In the genomic region with DNA sequence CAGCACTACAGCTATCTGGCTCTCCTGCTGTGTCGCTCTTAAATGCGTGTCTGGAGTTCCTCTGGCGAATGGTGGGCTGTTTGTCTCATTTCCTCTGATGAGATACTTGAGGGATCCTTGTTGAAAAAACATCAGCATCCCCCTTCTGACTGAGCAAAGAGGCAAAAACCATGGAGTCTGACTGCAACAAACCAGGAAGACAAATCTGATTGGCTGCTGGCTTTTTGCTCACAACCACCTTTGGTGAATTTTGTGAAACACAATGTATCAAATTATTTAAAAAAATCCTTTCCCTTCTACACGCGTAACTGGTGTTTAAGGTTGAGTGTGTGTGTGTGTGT, we compare ENCODE assay signal across 8 mouse cellular contexts. TPM values are rescaled to one million over a fixed set of nuclear protein-coding genes. Genes with fewer than 3 reads are reported as not detected.
DNase-seq lines count a peak whose midpoint lies in the region; ATAC-seq and TF ChIP-seq lines count a peak whose summit lies in the region.

No protein-coding gene starts in this region.

- peak overlapping the region; percentile 92 for H3K4me3 ChIP-seq in cerebellum, adult 2 months (replicated peaks; ENCODE audit: insufficient read depth, low read depth, low read length)
- H3K4me3 ChIP-seq in forebrain, embryonic 12.5 days (replicated peaks): peak overlapping the region; percentile 58
- peak overlapping the region; percentile 64 for H3K4me3 ChIP-seq in liver, embryonic 15.5 days (replicated peaks)

- TF ChIP-seq POLR2A in cerebellum, adult 2 months (IDR thresholded peaks at IDR 0.05; ENCODE audit: borderline replicate concordance, insufficient read depth, low read length): no peak

- peak overlapping the region; percentile 69 for H3K9ac ChIP-seq in forebrain, embryonic 12.5 days
- peak overlapping the region; percentile 54; the same call in 1 of the 2 replicates for H3K9ac ChIP-seq in liver, embryonic 15.5 days

- H3K36me3 ChIP-seq in forebrain, embryonic 12.5 days (replicated peaks): no peaks in the 10 kb centered on the region
- no peaks in the 10 kb centered on the region for H3K36me3 ChIP-seq in liver, embryonic 15.5 days (replicated peaks)

- 7% methylated on average over 5 of the region's 5 CpGs for WGBS in cerebellum, adult 2 months
- WGBS in forebrain, embryonic 12.5 days: 8% methylated on average over 5 of the region's 5 CpGs
- WGBS in liver, embryonic 15.5 days (ENCODE audit: insufficient replicate concordance): 3% methylated on average over 5 of the region's 5 CpGs

- peak overlapping the region; percentile 62 for H3K27ac ChIP-seq in cerebellum, adult 2 months (ENCODE audit: insufficient read depth, low read length)
- peak overlapping the region; percentile 66; the same call in 1 of the 2 replicates for H3K27ac ChIP-seq in forebrain, embryonic 12.5 days
- H3K27ac ChIP-seq in liver, embryonic 15.5 days (replicated peaks): peak overlapping the region; percentile 68

- no peaks in the 10 kb centered on the region for H3K27me3 ChIP-seq in cerebellum, adult 2 months (ENCODE audit: control insufficient read depth, insufficient read depth, low read length)
- peaks cover 16% of the 10 kb centered on the region; the same call in 1 of the 2 replicates for H3K27me3 ChIP-seq in forebrain, embryonic 12.5 days
- no peaks in the 10 kb centered on the region for H3K27me3 ChIP-seq in liver, embryonic 15.5 days

- peak overlapping the region; percentile 82 for H3K4me2 ChIP-seq in forebrain, embryonic 12.5 days
- peak overlapping the region; percentile 89 for H3K4me2 ChIP-seq in liver, embryonic 15.5 days

- H3K4me1 ChIP-seq in cerebellum, adult 2 months (ENCODE audit: control insufficient read depth, insufficient read depth, low read length): peaks cover 22% of the 10 kb centered on the region
- H3K4me1 ChIP-seq in forebrain, embryonic 12.5 days: peaks cover 13% of the 10 kb centered on the region
- H3K4me1 ChIP-seq in liver, embryonic 15.5 days (replicated peaks): peaks cover 26% of the 10 kb centered on the region

- H3K9me3 ChIP-seq in forebrain, embryonic 12.5 days: no peaks in the 10 kb centered on the region
- no peaks in the 10 kb centered on the region for H3K9me3 ChIP-seq in liver, embryonic 15.5 days (replicated peaks)

- TF ChIP-seq CTCF in cerebellum, adult 2 months (IDR thresholded peaks at IDR 0.05; ENCODE audit: borderline replicate concordance, insufficient read depth, low read depth, low read length): no peak

- ATAC-seq in forebrain, embryonic 12.5 days (ENCODE audit: low FRiP score): no peak
- ATAC-seq in liver, embryonic 15.5 days (ENCODE audit: insufficient read depth): no peak

- no peak for DNase-seq in cerebellum, adult 2 months
- DNase-seq in cerebellum, adult 11-12 months: no peak
- DNase-seq in 3T3-L1 (ENCODE audit: low read depth, low spot score): peak; percentile 71
- DNase-seq in urinary bladder, adult 18-20 months (ENCODE audit: low spot score in 2 of 2): no peak
- DNase-seq in embryo, embryonic 10.5 days (ENCODE audit: low spot score): no peak
- DNase-seq in adrenal gland, postnatal 25 days: no peak

RNA-seq across cellular contexts. Expression of a gene that starts 0.8 kb away (rescaled TPM):
- polyA plus RNA-seq in cerebellum, adult 2 months (2012; rRNA removed): 39.2 and 40.9 TPM in 2 replicates
- 12.5 and 13.6 TPM in 2 replicates for polyA plus RNA-seq in forebrain, embryonic 12.5 days (2016; fragmentation: Nextera tagmentation; extraction: Ambion mirVana)
- 5.0 and 5.4 TPM in 2 replicates for polyA plus RNA-seq in liver, embryonic 15.5 days (2015; fragmentation: Nextera tagmentation; extraction: Ambion mirVana)
- total RNA-seq in adrenal gland, postnatal 25 days (2021): 21.8 and 22.2 TPM in 2 replicates

RNA-seq across cellular contexts. Expression of a gene that starts 22.7 kb away (rescaled TPM):
- 192 and 195 TPM in 2 replicates for polyA plus RNA-seq in cerebellum, adult 2 months (2012; rRNA removed)
- 44.1 and 51.6 TPM in 2 replicates for polyA plus RNA-seq in forebrain, embryonic 12.5 days (2016; fragmentation: Nextera tagmentation; extraction: Ambion mirVana)
- polyA plus RNA-seq in liver, embryonic 15.5 days (2015; fragmentation: Nextera tagmentation; extraction: Ambion mirVana): 0.02 and 0.05 TPM in 2 replicates
- total RNA-seq in adrenal gland, postnatal 25 days (2021): 6.2 and 10.1 TPM in 2 replicates

RNA-seq across cellular contexts. Expression of a gene that starts 23.0 kb away (rescaled TPM):
- polyA plus RNA-seq in cerebellum, adult 2 months (2012; rRNA removed): 84.7 and 97.2 TPM in 2 replicates
- polyA plus RNA-seq in forebrain, embryonic 12.5 days (2016; fragmentation: Nextera tagmentation; extraction: Ambion mirVana): 7.9 and 8.8 TPM in 2 replicates
- polyA plus RNA-seq in liver, embryonic 15.5 days (2015; fragmentation: Nextera tagmentation; extraction: Ambion mirVana): 0.51 and 0.93 TPM in 2 replicates
- 34.3 and 52.2 TPM in 2 replicates for total RNA-seq in adrenal gland, postnatal 25 days (2021)

RNA-seq across cellular contexts. Expression of a gene that starts 46.7 kb away (rescaled TPM):
- 101 and 102 TPM in 2 replicates for polyA plus RNA-seq in cerebellum, adult 2 months (2012; rRNA removed)
- 58.8 and 62.6 TPM in 2 replicates for polyA plus RNA-seq in forebrain, embryonic 12.5 days (2016; fragmentation: Nextera tagmentation; extraction: Ambion mirVana)
- polyA plus RNA-seq in liver, embryonic 15.5 days (2015; fragmentation: Nextera tagmentation; extraction: Ambion mirVana): 26.2 and 27.0 TPM in 2 replicates
- total RNA-seq in adrenal gland, postnatal 25 days (2021): 72.8 and 73.9 TPM in 2 replicates

RNA-seq across cellular contexts. Expression of a gene that starts 46.9 kb away (rescaled TPM):
- polyA plus RNA-seq in cerebellum, adult 2 months (2012; rRNA removed): 0.15 and 0.51 TPM in 2 replicates
- polyA plus RNA-seq in forebrain, embryonic 12.5 days (2016; fragmentation: Nextera tagmentation; extraction: Ambion mirVana): 0.27 TPM in 1 of 2 replicates, not detected in the other
- not detected in 2 replicates for polyA plus RNA-seq in liver, embryonic 15.5 days (2015; fragmentation: Nextera tagmentation; extraction: Ambion mirVana)
- total RNA-seq in adrenal gland, postnatal 25 days (2021): 10.4 TPM in 1 of 2 replicates, not detected in the other

Comparison
In these comparisons a context has a peak if more than half of its experiments do, and no peak if none do; other contexts are left out.
1. RNA of a gene that starts 22.7 kb away (polyA plus RNA-seq): 192 to 195 TPM in cerebellum, adult 2 months and 44.1 to 51.6 TPM in forebrain, embryonic 12.5 days; 0.02 to 0.05 TPM in liver, embryonic 15.5 days; every median in the first group is over 10 times any median in the second.
2. Peak in every context shown above with its lines, with median percentiles within 50 percentile points of each other: H3K27ac ChIP-seq and H3K4me3 ChIP-seq.